Mouse (Mus musculus): ENCODE results near the gene Tnk2. TPM values are rescaled to one million over a fixed set of nuclear protein-coding genes. Genes with fewer than 3 reads are reported as not detected.
A peak's percentile ranks its signal among the peaks of the same experiment; 100 is the strongest.

The Tnk2 gene
- polyA plus RNA-seq, 1 experiment, result 238 TPM

DNA sequence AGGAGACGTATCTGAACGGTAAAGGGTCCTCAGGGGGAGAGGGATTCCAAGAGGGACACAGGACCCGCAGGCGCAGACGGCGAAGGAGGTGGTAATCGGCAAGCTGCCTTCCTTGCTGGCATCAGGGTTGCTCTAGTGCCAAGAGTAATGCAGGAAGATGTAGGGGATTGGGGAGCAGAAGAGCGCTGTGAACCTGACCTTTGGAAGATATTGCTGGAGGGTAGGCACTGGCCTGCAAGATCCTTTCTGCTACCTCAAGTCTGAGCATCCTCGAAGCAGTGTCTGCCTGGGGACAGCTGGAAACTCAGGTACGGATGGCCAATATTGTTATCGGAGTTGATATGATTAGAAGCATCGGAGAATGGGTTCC is 1.1 kb downstream of the Tnk2 start:
- no peaks in the 10 kb centered on the region for H3K27me3 ChIP-seq (ENCODE audit: control insufficient read depth, insufficient read depth, low read length)
- DNase-seq, result peak; percentile 44 to 58
- H3K4me3 ChIP-seq (replicated peaks; ENCODE audit: insufficient read depth, low read depth, low read length), result peak overlapping the region; percentile 68
- TF ChIP-seq CTCF (IDR thresholded peaks at IDR 0.05; ENCODE audit: borderline replicate concordance, insufficient read depth, low read depth, low read length), result no peak
- no peak for TF ChIP-seq POLR2A (IDR thresholded peaks at IDR 0.05; ENCODE audit: borderline replicate concordance, insufficient read depth, low read length)
- H3K4me1 ChIP-seq (ENCODE audit: control insufficient read depth, insufficient read depth, low read length), result peaks cover 4% of the 10 kb centered on the region
- WGBS, result 2% methylated on average over 12 of the region's 12 CpGs
- H3K27ac ChIP-seq (ENCODE audit: insufficient read depth, low read length), result peak overlapping the region; percentile 9

DNA sequence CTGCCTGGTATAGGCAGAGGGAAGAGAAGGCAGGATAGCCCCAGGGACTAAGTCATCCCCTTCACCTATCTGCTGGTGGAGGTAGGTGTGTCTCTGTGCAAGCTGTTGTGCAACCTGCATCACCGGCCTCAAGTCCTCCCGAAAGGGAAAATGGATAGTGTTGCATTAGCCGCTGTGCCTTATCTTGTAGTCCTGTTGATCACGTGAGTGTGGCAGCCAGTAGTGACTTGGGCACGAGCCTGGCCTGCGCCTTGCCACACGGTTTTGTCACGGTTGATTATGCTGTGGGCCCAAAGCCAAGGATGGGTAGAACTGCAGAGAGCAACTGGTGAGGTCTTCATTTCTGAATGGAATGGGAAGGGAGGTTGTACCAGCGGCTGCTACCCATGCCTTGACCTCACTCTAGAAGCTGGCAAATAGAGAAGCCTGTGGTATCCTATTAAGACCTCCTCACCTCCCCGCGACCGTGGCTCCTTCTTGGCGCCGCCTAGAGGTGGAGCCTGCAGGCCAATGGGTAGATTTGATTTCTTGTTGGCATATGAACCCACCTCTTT is 1.8 kb downstream of the Tnk2 start:
- 1% methylated on average over 14 of the region's 14 CpGs for WGBS
- Histone ChIP-seq H3K4me3 (replicated peaks; ENCODE audit: insufficient read depth, low read depth, low read length) (peak overlapping the region; percentile 68), H3K27me3 (ENCODE audit: control insufficient read depth, insufficient read depth, low read length) (no peaks in the 10 kb centered on the region), H3K4me1 (ENCODE audit: control insufficient read depth, insufficient read depth, low read length) (peaks cover 4% of the 10 kb centered on the region), H3K27ac (ENCODE audit: insufficient read depth, low read length) (peak overlapping the region; percentile 9; the same call in 1 of the 2 replicates)
- DNase-seq, result peak; percentile 89 to 91
- TF ChIP-seq CTCF (IDR thresholded peaks at IDR 0.05; ENCODE audit: borderline replicate concordance, insufficient read depth, low read depth, low read length) (peak; percentile 42; the same call in 1 of the 2 replicates), POLR2A (IDR thresholded peaks at IDR 0.05; ENCODE audit: borderline replicate concordance, insufficient read depth, low read length) (peak; percentile 65; the same call in 1 of the 2 replicates)

DNA sequence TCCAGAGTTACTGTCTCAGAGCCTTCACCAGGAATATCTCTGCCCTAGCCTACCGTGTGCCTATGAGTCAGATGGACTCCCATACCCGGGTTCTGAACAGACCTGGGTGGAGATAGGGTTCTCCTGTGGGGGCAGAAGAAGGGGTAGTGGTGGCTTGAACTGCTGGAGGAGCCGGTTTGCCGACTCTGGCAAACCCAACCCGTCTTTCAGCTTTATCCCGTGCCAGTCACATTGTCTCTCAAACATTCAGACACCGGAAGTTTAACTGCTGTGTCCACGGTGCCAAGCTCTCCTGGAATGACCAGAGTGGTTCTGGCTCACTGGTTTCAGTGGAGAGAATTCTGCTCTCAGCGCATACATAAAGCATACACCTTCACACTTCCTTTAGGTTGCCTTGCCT is 2.3 kb downstream of the Tnk2 start:
- WGBS, result 28% methylated on average over 9 of the region's 9 CpGs
- Histone ChIP-seq H3K27ac (ENCODE audit: insufficient read depth, low read length) (no peak overlapping the region), H3K4me1 (ENCODE audit: control insufficient read depth, insufficient read depth, low read length) (peaks cover 4% of the 10 kb centered on the region), H3K4me3 (replicated peaks; ENCODE audit: insufficient read depth, low read depth, low read length) (no peak overlapping the region), H3K27me3 (ENCODE audit: control insufficient read depth, insufficient read depth, low read length) (no peaks in the 10 kb centered on the region)
- TF ChIP-seq POLR2A (IDR thresholded peaks at IDR 0.05; ENCODE audit: borderline replicate concordance, insufficient read depth, low read length), result no peak
- TF ChIP-seq CTCF (IDR thresholded peaks at IDR 0.05; ENCODE audit: borderline replicate concordance, insufficient read depth, low read depth, low read length), result no peak
- peak in 1 of 2 experiments; percentile 31 for DNase-seq

DNA sequence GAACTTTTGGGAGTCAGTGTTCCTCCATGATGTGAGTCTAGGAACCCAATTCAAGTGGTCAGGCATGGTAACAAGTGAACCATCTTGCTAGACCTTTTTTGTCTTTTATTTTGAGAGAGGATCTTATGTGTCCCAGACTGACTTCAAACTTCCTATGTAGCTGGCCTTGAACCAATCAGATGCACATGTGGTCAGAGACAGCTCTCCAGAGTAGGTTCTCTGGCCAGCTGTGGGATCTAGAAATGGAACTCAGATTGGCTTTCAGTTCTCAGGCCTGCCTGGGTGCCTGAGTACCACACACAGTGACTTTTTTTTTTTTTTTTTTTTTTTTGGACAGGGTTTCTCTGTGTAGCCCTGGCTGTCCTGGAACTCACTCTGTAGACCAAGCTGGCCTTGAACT is 4.0 kb downstream of the Tnk2 start:
- TF ChIP-seq POLR2A (IDR thresholded peaks at IDR 0.05; ENCODE audit: borderline replicate concordance, insufficient read depth, low read length), result no peak
- no peak for TF ChIP-seq CTCF (IDR thresholded peaks at IDR 0.05; ENCODE audit: borderline replicate concordance, insufficient read depth, low read depth, low read length)
- Histone ChIP-seq H3K4me1 (ENCODE audit: control insufficient read depth, insufficient read depth, low read length) (peaks cover 4% of the 10 kb centered on the region), H3K4me3 (replicated peaks; ENCODE audit: insufficient read depth, low read depth, low read length) (no peak overlapping the region), H3K27ac (ENCODE audit: insufficient read depth, low read length) (no peak overlapping the region), H3K27me3 (ENCODE audit: control insufficient read depth, insufficient read depth, low read length) (no peaks in the 10 kb centered on the region)
- DNase-seq, result no peak

DNA sequence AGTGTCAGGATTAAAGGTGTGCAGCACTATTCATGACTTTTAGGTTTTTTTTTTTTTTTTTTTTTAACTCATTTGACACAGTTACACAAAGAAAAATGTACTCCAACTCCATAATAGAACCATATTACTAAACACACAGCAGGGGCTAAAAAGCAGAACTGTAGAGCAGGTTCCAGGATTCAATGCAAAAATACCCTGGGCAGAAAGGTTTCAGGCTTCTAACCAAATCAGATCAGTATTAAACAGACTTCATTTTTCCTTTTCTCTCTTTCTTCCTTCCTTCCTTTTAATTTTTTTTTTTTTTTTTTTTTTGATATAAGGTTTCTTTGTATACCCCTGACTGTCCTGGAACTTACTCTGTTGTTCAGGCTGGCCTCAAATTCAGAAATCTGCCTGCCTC is 6.8 kb downstream of the Tnk2 start:
- Histone ChIP-seq H3K27me3 (ENCODE audit: control insufficient read depth, insufficient read depth, low read length) (no peaks in the 10 kb centered on the region), H3K27ac (ENCODE audit: insufficient read depth, low read length) (no peak overlapping the region), H3K4me3 (replicated peaks; ENCODE audit: insufficient read depth, low read depth, low read length) (no peak overlapping the region), H3K4me1 (ENCODE audit: control insufficient read depth, insufficient read depth, low read length) (peaks cover 16% of the 10 kb centered on the region)
- no peak for TF ChIP-seq CTCF (IDR thresholded peaks at IDR 0.05; ENCODE audit: borderline replicate concordance, insufficient read depth, low read depth, low read length)
- no peak for TF ChIP-seq POLR2A (IDR thresholded peaks at IDR 0.05; ENCODE audit: borderline replicate concordance, insufficient read depth, low read length)
- no peak for DNase-seq

DNA sequence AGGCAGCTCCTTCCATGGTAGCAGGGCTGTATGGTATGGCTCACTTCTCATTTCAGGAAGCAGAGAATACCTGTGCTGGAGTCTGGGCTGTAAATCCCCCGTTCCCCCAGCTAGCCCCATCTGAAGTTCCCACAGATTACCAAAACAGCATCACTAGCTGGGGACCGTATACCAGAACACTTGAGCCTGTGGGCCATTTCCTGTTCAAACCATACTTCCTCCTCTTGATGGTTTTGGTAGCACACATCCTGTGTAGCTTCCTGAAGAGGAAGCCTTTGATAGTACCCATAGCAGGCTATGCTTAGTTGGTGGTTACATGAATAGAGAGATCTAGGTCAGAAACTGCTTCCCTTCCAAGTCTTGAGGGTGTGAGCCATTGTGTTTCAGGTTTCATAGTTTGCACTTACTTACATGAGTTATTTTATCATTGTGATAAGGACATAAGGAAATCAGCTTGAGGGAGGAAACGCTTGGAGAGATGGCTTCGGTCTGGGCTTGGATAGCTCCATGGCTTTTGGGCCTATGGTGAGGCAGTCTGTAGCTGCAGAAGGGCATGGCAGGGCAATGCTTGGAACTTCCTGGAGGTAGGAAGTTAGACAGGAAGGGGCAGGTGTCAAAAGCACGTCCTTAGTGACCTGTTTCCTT is 7.4 kb downstream of the Tnk2 start:
- Histone ChIP-seq H3K27ac (ENCODE audit: insufficient read depth, low read length) (no peak overlapping the region), H3K4me3 (replicated peaks; ENCODE audit: insufficient read depth, low read depth, low read length) (no peak overlapping the region), H3K4me1 (ENCODE audit: control insufficient read depth, insufficient read depth, low read length) (peaks cover 15% of the 10 kb centered on the region), H3K27me3 (ENCODE audit: control insufficient read depth, insufficient read depth, low read length) (no peaks in the 10 kb centered on the region)
- TF ChIP-seq POLR2A (IDR thresholded peaks at IDR 0.05; ENCODE audit: borderline replicate concordance, insufficient read depth, low read length) (no peak), CTCF (IDR thresholded peaks at IDR 0.05; ENCODE audit: borderline replicate concordance, insufficient read depth, low read depth, low read length) (no peak)
- WGBS, result 82% methylated on average over 5 of the region's 5 CpGs
- no peak for DNase-seq

DNA sequence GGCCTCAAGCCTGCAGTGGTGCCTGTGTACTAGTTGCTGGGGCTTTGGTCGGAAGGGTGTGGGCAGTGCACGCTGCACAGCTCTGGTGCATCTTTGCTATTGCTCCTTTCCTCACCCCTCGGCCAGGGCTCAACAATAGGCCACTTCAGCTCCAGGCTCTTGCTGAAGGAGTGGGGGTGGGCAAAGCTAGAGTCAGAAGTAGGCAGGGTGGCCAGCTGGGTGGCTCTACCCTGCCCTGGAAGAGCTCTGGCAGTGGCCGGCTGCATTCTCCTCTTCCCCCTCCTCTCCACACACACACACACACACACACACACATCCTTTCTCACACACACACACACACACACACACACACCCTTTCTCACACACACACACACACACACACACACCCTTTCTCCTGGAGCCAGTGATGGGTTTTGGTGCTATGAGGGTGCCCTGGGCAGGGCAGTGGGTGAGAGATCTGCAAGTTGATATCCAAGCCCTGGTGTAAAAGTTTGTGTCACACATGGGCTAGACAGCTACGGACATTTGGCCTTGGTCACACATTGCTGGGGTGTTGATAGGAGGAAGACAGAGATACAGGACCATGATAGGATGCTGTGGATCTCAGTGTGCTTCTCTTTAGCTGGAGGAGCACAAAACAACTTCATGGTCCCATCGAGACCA is 10.5 kb downstream of the Tnk2 start:
- TF ChIP-seq POLR2A (IDR thresholded peaks at IDR 0.05; ENCODE audit: borderline replicate concordance, insufficient read depth, low read length) (no peak), CTCF (IDR thresholded peaks at IDR 0.05; ENCODE audit: borderline replicate concordance, insufficient read depth, low read depth, low read length) (no peak)
- no peak overlapping the region for H3K27ac ChIP-seq (ENCODE audit: insufficient read depth, low read length)
- no peaks in the 10 kb centered on the region for H3K27me3 ChIP-seq (ENCODE audit: control insufficient read depth, insufficient read depth, low read length)
- H3K4me1 ChIP-seq (ENCODE audit: control insufficient read depth, insufficient read depth, low read length), result peaks cover 21% of the 10 kb centered on the region
- DNase-seq, result no peak
- WGBS, result 82% methylated on average over 6 of the region's 6 CpGs
- no peak overlapping the region for H3K4me3 ChIP-seq (replicated peaks; ENCODE audit: insufficient read depth, low read depth, low read length)

DNA sequence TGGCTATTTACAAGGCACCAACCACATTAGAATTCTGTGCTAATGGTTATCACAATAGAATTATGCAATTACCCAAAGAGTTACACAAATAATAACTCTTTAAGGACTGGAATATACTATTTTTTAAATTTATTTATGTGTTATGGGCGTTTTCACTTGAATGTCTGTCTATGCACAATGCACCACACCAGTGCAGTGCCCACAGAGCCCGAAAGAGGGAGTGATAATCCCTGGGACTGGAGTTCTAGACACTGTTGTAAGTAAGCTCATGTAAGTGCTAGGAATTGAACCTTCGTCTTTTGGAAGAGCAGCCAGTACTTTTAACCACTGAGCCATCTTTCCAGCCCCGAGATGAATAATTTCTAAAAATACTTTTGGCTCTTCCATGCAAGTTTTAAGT is 11.9 kb downstream of the Tnk2 start:
- no peak overlapping the region for H3K4me3 ChIP-seq (replicated peaks; ENCODE audit: insufficient read depth, low read depth, low read length)
- DNase-seq, result no peak
- 95% methylated on average over 4 of the region's 4 CpGs for WGBS
- H3K4me1 ChIP-seq (ENCODE audit: control insufficient read depth, insufficient read depth, low read length), result peaks cover 29% of the 10 kb centered on the region
- no peak overlapping the region for H3K27ac ChIP-seq (ENCODE audit: insufficient read depth, low read length)
- H3K27me3 ChIP-seq (ENCODE audit: control insufficient read depth, insufficient read depth, low read length), result no peaks in the 10 kb centered on the region
- TF ChIP-seq POLR2A (IDR thresholded peaks at IDR 0.05; ENCODE audit: borderline replicate concordance, insufficient read depth, low read length) (no peak), CTCF (IDR thresholded peaks at IDR 0.05; ENCODE audit: borderline replicate concordance, insufficient read depth, low read depth, low read length) (no peak)
